Mouse (Mus musculus) MEL (cell line): ENCODE data around the gene Sec16a. TPM values are rescaled to one million over a fixed set of nuclear protein-coding genes. Genes with fewer than 3 reads are reported as not detected.

Experiments used
- DNase-seq: peaks from one replicate; pipeline ENCODE4 v3.0.0; 2011; ENCODE audit warnings: low read depth, low spot score
- H3K27ac ChIP-seq: 2 replicates; pipeline ENCODE4 v1.5.1; 2012; ENCODE audit warnings: low read depth, mild to moderate bottlenecking, control low read depth, low read length, moderate library complexity; ENCODE audit not compliant: control insufficient read depth
- H3K27me3 ChIP-seq, 2 experiments: fragments of 150-350 bp in 1 of 2; sonication (generic) in 1 of 2; 2 replicates each; pipeline ENCODE4 v1.6.1; 2012; ENCODE audit warnings: low read length in 2 of 2, mild to moderate bottlenecking in 2 of 2, improper control_type of control experiment in 1 of 2, moderate library complexity in 1 of 2; ENCODE audit not compliant: insufficient read depth in 2 of 2, control insufficient read depth in 1 of 2
- H3K36me3 ChIP-seq, 2 experiments: 2 replicates each; pipeline ENCODE4 v1.6.1; 2012 to 2014; ENCODE audit warnings: low read length in 2 of 2, improper control_type of control experiment in 1 of 2, inconsistent platforms in 1 of 2, mild to moderate bottlenecking in 1 of 2; ENCODE audit not compliant: insufficient read depth in 2 of 2, control insufficient read depth in 1 of 2
- H3K4me1 ChIP-seq, 2 experiments: fragments of 150-350 bp in 1 of 2; sonication (generic) in 1 of 2; 2 replicates each; pipeline ENCODE4 v1.6.1; 2012; ENCODE audit warnings: low read length in 2 of 2, improper control_type of control experiment in 1 of 2, mild to moderate bottlenecking in 1 of 2; ENCODE audit not compliant: insufficient read depth in 2 of 2, control insufficient read depth in 1 of 2
- H3K4me3 ChIP-seq, 2 experiments: fragments of 150-350 bp in 1 of 2; sonication (generic) in 1 of 2; 2 replicates each; pipeline ENCODE4 v1.5.1; 2012; ENCODE audit warnings: low read depth in 2 of 2, low read length in 2 of 2, mild to moderate bottlenecking in 2 of 2, moderate library complexity in 2 of 2, control low read depth in 1 of 2, improper control_type of control experiment in 1 of 2; ENCODE audit not compliant: control insufficient read depth in 1 of 2, insufficient read depth in 1 of 2
- H3K79me2 ChIP-seq: 2 replicates; pipeline ENCODE4 v1.6.1; 2012; ENCODE audit warnings: mild to moderate bottlenecking, low read length, moderate library complexity; ENCODE audit not compliant: control insufficient read depth, poor library complexity, insufficient read depth
- H3K9ac ChIP-seq: 2 replicates; pipeline ENCODE4 v1.6.1; 2012; ENCODE audit warnings: low read depth, mild to moderate bottlenecking, control low read depth, low read length, moderate library complexity; ENCODE audit not compliant: control insufficient read depth, poor library complexity, severe bottlenecking
- H3K9me3 ChIP-seq: fragments of 150-350 bp; sonication (generic); replicated peaks from 2 replicates; pipeline ENCODE4 v1.6.1; 2012; ENCODE audit warnings: mild to moderate bottlenecking, low read length, improper control_type of control experiment, moderate library complexity; ENCODE audit not compliant: insufficient read depth
- BHLHE40 ChIP-seq: IDR thresholded peaks from 2 replicates; pipeline ENCODE4 v1.6.1; 2012; ENCODE audit warnings: low read depth, mild to moderate bottlenecking, inconsistent platforms, low read length, improper control_type of control experiment, borderline replicate concordance
- CTCF ChIP-seq, 3 experiments: IDR thresholded peaks in 2 of 3; conservative IDR thresholded peaks in 1 of 3; 2 replicates each; pipeline ENCODE4 v1.5.1; 2011 to 2012; ENCODE audit warnings: low read length in 3 of 3, low read depth in 2 of 3, mild to moderate bottlenecking in 2 of 3, improper control_type of control experiment in 1 of 3, inconsistent platforms in 1 of 3, mixed read lengths in 1 of 3, moderate library complexity in 1 of 3; ENCODE audit not compliant: control insufficient read depth in 1 of 3, insufficient read depth in 1 of 3, poor library complexity in 1 of 3, severe bottlenecking in 1 of 3
- E2F4 ChIP-seq: IDR thresholded peaks from 2 replicates; pipeline ENCODE4 v1.6.1; 2011; ENCODE audit warnings: low read depth, low read length, improper control_type of control experiment, borderline replicate concordance
- EP300 ChIP-seq, 2 experiments: IDR thresholded peaks; 2 replicates each; pipeline ENCODE4 v1.6.1; 2011; ENCODE audit warnings: improper control_type of control experiment in 2 of 2, low read length in 2 of 2, low read depth in 1 of 2, mild to moderate bottlenecking in 1 of 2
- ETS1 ChIP-seq: IDR thresholded peaks from 2 replicates; pipeline ENCODE4 v1.6.1; 2012; ENCODE audit warnings: low read depth, mild to moderate bottlenecking, inconsistent platforms, low read length, improper control_type of control experiment, moderate library complexity
- GABPA ChIP-seq: IDR thresholded peaks from 2 replicates; pipeline ENCODE4 v1.6.1; 2012; ENCODE audit warnings: low read depth, mild to moderate bottlenecking, inconsistent platforms, low read length, improper control_type of control experiment, moderate library complexity
- GATA1 ChIP-seq: IDR thresholded peaks from 2 replicates; pipeline ENCODE4 v1.6.1; 2011; ENCODE audit warnings: low read depth, low read length, improper control_type of control experiment
- JUND ChIP-seq: IDR thresholded peaks from 2 replicates; pipeline ENCODE4 v1.6.1; 2011; ENCODE audit warnings: low read depth, mild to moderate bottlenecking, improper control_type of control experiment, low read length
- MAFK ChIP-seq: IDR thresholded peaks from 2 replicates; pipeline ENCODE4 v1.6.1; 2011; ENCODE audit warnings: low read depth, mild to moderate bottlenecking, low read length, improper control_type of control experiment, borderline replicate concordance
- MAX ChIP-seq: IDR thresholded peaks from 2 replicates; pipeline ENCODE4 v1.6.1; 2011; ENCODE audit warnings: low read length, improper control_type of control experiment
- MAZ ChIP-seq: IDR thresholded peaks from 2 replicates; pipeline ENCODE4 v1.6.1; 2012; ENCODE audit warnings: low read depth, mild to moderate bottlenecking, inconsistent platforms, low read length, improper control_type of control experiment
- MYB ChIP-seq: IDR thresholded peaks from 2 replicates; pipeline ENCODE4 v1.6.1; 2011; ENCODE audit warnings: mild to moderate bottlenecking, low read depth, low read length, improper control_type of control experiment
- NELFE ChIP-seq: IDR thresholded peaks from 2 replicates; pipeline ENCODE4 v1.6.1; 2011; ENCODE audit warnings: low read depth, low read length, improper control_type of control experiment
- NRF1 ChIP-seq: IDR thresholded peaks from 2 replicates; pipeline ENCODE4 v1.6.1; 2014; ENCODE audit warnings: low read depth, mild to moderate bottlenecking, inconsistent platforms, low read length, improper control_type of control experiment, moderate library complexity; ENCODE audit not compliant: poor library complexity, insufficient read depth, severe bottlenecking
- POLR2A ChIP-seq, 2 experiments: IDR thresholded peaks; 2 replicates each; pipeline ENCODE4 v1.6.1; 2011 to 2012; ENCODE audit warnings: low read length in 2 of 2, mild to moderate bottlenecking in 2 of 2, control low read depth in 1 of 2, improper control_type of control experiment in 1 of 2, low read depth in 1 of 2, moderate library complexity in 1 of 2; ENCODE audit not compliant: control insufficient read depth in 1 of 2, insufficient read depth in 1 of 2, poor library complexity in 1 of 2
- POLR2AphosphoS5 ChIP-seq: IDR thresholded peaks from 2 replicates; pipeline ENCODE4 v1.6.1; 2012; ENCODE audit warnings: low read depth, borderline replicate concordance, mild to moderate bottlenecking, inconsistent platforms, low read length, moderate library complexity, mixed read lengths
- SIN3A ChIP-seq: IDR thresholded peaks from 2 replicates; pipeline ENCODE4 v1.6.1; 2012; ENCODE audit warnings: low read length, improper control_type of control experiment, inconsistent platforms
- SMC3 ChIP-seq: IDR thresholded peaks from 2 replicates; pipeline ENCODE4 v1.6.1; 2011; ENCODE audit warnings: low read depth, low read length, improper control_type of control experiment
- TBP ChIP-seq: IDR thresholded peaks from 2 replicates; pipeline ENCODE4 v1.8.0; 2011; ENCODE audit warnings: low read depth, low read length, improper control_type of control experiment
- ZKSCAN1 ChIP-seq: IDR thresholded peaks from 2 replicates; pipeline ENCODE4 v1.6.1; 2012; ENCODE audit warnings: low read depth, mild to moderate bottlenecking, inconsistent platforms, low read length, improper control_type of control experiment, moderate library complexity
- ZMIZ1 ChIP-seq: IDR thresholded peaks from 2 replicates; pipeline ENCODE4 v1.6.1; 2012; ENCODE audit warnings: low read depth, mild to moderate bottlenecking, inconsistent platforms, low read length, improper control_type of control experiment, moderate library complexity
- polyA plus RNA-seq, 2 experiments: library from polyadenylated mRNA; stranded (reverse) in 1 of 2; unstranded in 1 of 2; fragments of >175 nt in 1 of 2; fragments of >200 nt in 1 of 2; gene quantifications; 2 replicates each; pipeline versions ENCODE4 v1.2.1 to v1.2.4; 2012; ENCODE audit warnings: low replicate concordance in 2 of 2, low read depth in 1 of 2; ENCODE audit not compliant: insufficient read length in 2 of 2, insufficient read depth in 1 of 2, missing spikeins in 1 of 2
- total RNA-seq: library from RNA; depleted of rRNA; stranded (reverse); fragments of 300-350 nt; gene quantifications from 2 replicates; pipeline ENCODE4 v1.2.3, GENCODE M21; 2012

Gene Sec16a
- total and polyA plus RNA-seq, 3 experiments: 20.3 to 38.0 TPM; not detected in 1

GRCm38 (mm10) chr2:26470967-26471366, 26.0 kb upstream of the Sec16a start:
- Histone ChIP-seq H3K4me1 (no peaks in the 10 kb centered on the region), H3K36me3 (no peaks in the 10 kb centered on the region), H3K27me3 (peaks cover 4 to 10% of the 10 kb centered on the region in 2 experiments)

GRCm38 (mm10) chr2:26468376-26468775, 23.4 kb upstream of the Sec16a start:
- no peaks in the 10 kb centered on the region for H3K9me3 ChIP-seq
- no peak for DNase-seq
- no peaks in the 10 kb centered on the region for H3K36me3 ChIP-seq
- H3K9ac ChIP-seq: no peak overlapping the region
- no peak overlapping the region for H3K27ac ChIP-seq
- H3K4me3 ChIP-seq: no peak overlapping the region
- H3K4me1 ChIP-seq: no peaks in the 10 kb centered on the region
- no peaks in the 10 kb centered on the region for H3K79me2 ChIP-seq
- H3K27me3 ChIP-seq: peaks cover 0 to under 1% of the 10 kb centered on the region in 2 experiments; a peak in 1 of 4 replicates
- no peak for TF ChIP-seq NRF1
- no peak for TF ChIP-seq MAFK
- TF ChIP-seq CTCF (IDR thresholded peaks at IDR 0.05 in 2 of 3, conservative IDR thresholded peaks at IDR 0.05 in 1 of 3; ENCODE audit: control insufficient read depth in 1 of 3, insufficient read depth in 1 of 3, low read depth in 2 of 3, low read length in 3 of 3, poor library complexity in 1 of 3, severe bottlenecking in 1 of 3): no peak
- no peak for TF ChIP-seq MAX
- TF ChIP-seq ZKSCAN1: no peak
- no peak for TF ChIP-seq MYB
- TF ChIP-seq JUND: no peak

More at GRCm38 (mm10) chr2:26470967-26471366, 26.0 kb upstream of the Sec16a start:
- no peak overlapping the region for H3K4me3 ChIP-seq
- TF ChIP-seq SMC3 (no peak), POLR2A (IDR thresholded peaks at IDR 0.05; ENCODE audit: control insufficient read depth in 1 of 2, insufficient read depth in 1 of 2, low read depth in 1 of 2, low read length in 2 of 2, poor library complexity in 1 of 2) (no peak), MAFK (no peak), E2F4 (no peak), JUND (no peak), GABPA (no peak), BHLHE40 (no peak), GATA1 (no peak), NELFE (no peak), SIN3A (no peak), TBP (no peak), EP300 (IDR thresholded peaks at IDR 0.05; ENCODE audit: low read depth in 1 of 2, low read length in 2 of 2) (no peak), MAZ (no peak), ZMIZ1 (no peak), ETS1 (no peak), POLR2AphosphoS5 (no peak)
- TF ChIP-seq, all 39 proteins: peak for 0
- H3K9ac ChIP-seq: no peak overlapping the region
- no peak for DNase-seq
- H3K9me3 ChIP-seq: no peaks in the 10 kb centered on the region
- H3K27ac ChIP-seq: no peak overlapping the region
- no peaks in the 10 kb centered on the region for H3K79me2 ChIP-seq
